Mouse (Mus musculus) G1E (cell line): ENCODE measurements around the gene Efnb1. TPM values are rescaled to one million over a fixed set of nuclear protein-coding genes. Genes with fewer than 3 reads are reported as not detected.

Experiments
- ATAC-seq: 2 replicates; pipeline ENCODE4 v1.8.0; 2016; ENCODE audit warnings: mild to moderate bottlenecking; ENCODE audit not compliant: insufficient number of reproducible peaks, poor library complexity, low FRiP score, severe bottlenecking; ENCODE audit errors: extremely low read depth
- DNase-seq: peaks from one replicate; pipeline ENCODE4 v3.0.0; 2012; ENCODE audit warnings: low spot score
- H3K27me3 ChIP-seq: 2 replicates; pipeline ENCODE4 v1.6.1; 2012; ENCODE audit warnings: mild to moderate bottlenecking, low read length, inconsistent platforms; ENCODE audit not compliant: insufficient read depth
- H3K36me3 ChIP-seq: replicated peaks from 2 replicates; pipeline ENCODE3; 2012; ENCODE audit warnings: mild to moderate bottlenecking, inconsistent platforms
- H3K4me1 ChIP-seq: 2 replicates; pipeline ENCODE4 v1.6.1; 2012; ENCODE audit warnings: low read depth, low read length, inconsistent platforms, mixed read lengths; ENCODE audit not compliant: insufficient read depth
- H3K4me3 ChIP-seq: 2 replicates; pipeline ENCODE4 v1.5.1; 2012; ENCODE audit warnings: low read depth, mild to moderate bottlenecking, inconsistent platforms, low read length, moderate library complexity, mixed read lengths
- H3K9me3 ChIP-seq: replicated peaks from 2 replicates; pipeline ENCODE4 v1.6.1; 2012; ENCODE audit warnings: inconsistent platforms
- CTCF ChIP-seq: IDR thresholded peaks from 2 replicates; pipeline ENCODE4 v1.5.1; 2012; ENCODE audit warnings: low read depth, low read length, inconsistent platforms, mixed read lengths
- GATA1 ChIP-seq: IDR thresholded peaks from 2 replicates; pipeline ENCODE4 v1.6.1; 2012; ENCODE audit warnings: borderline replicate concordance, low read length, inconsistent platforms, mixed read lengths
- GATA2 ChIP-seq: IDR thresholded peaks from 2 replicates; pipeline ENCODE4 v1.6.1; 2012; ENCODE audit warnings: low read depth, low read length, inconsistent platforms, borderline replicate concordance
- POLR2AphosphoS5 ChIP-seq: IDR thresholded peaks from 2 replicates; pipeline ENCODE4 v1.6.1; 2012; ENCODE audit warnings: low read depth, low read length, inconsistent platforms; ENCODE audit not compliant: insufficient replicate concordance
- TAL1 ChIP-seq: conservative IDR thresholded peaks from 2 replicates; pipeline ENCODE4 v1.6.1; 2012; ENCODE audit warnings: low read depth, low read length, inconsistent platforms, mixed read lengths
- polyA plus RNA-seq: library from polyadenylated mRNA; stranded (reverse); fragments of >175 nt; gene quantifications from 2 replicates; pipeline ENCODE4 v1.2.3, GENCODE M21; 2012
- total RNA-seq, 2 experiments: library from RNA; stranded (forward) in 1 of 2; stranded (reverse) in 1 of 2; fragments of 200-1000 nt in 1 of 2; fragments of >200 nt in 1 of 2; fragmentation: Nextera tagmentation in 1 of 2; gene quantifications; 2 replicates each; pipeline ENCODE4 v1.2.3; 2014 to 2017

The Efnb1 gene
- total and polyA plus RNA-seq, 3 experiments: not detected

- no peaks in the 10 kb centered on the region for H3K4me1 ChIP-seq
- TF ChIP-seq GATA2 (no peak), TAL1 (no peak), CTCF (no peak), GATA1 (no peak), POLR2AphosphoS5 (no peak)
- DNase-seq: no peak
- H3K4me3 ChIP-seq: no peak overlapping the region
- 0 out of 2 replicates have a peak, but pooled peaks cover 6% of the 10 kb centered on the region for H3K27me3 ChIP-seq
- no peaks in the 10 kb centered on the region for H3K9me3 ChIP-seq
- H3K36me3 ChIP-seq: no peaks in the 10 kb centered on the region
- no peak for ATAC-seq
These were observed 569 bp downstream of the Efnb1 start for GRCm38 (mm10) chrX:99136431-99136966.

DNA sequence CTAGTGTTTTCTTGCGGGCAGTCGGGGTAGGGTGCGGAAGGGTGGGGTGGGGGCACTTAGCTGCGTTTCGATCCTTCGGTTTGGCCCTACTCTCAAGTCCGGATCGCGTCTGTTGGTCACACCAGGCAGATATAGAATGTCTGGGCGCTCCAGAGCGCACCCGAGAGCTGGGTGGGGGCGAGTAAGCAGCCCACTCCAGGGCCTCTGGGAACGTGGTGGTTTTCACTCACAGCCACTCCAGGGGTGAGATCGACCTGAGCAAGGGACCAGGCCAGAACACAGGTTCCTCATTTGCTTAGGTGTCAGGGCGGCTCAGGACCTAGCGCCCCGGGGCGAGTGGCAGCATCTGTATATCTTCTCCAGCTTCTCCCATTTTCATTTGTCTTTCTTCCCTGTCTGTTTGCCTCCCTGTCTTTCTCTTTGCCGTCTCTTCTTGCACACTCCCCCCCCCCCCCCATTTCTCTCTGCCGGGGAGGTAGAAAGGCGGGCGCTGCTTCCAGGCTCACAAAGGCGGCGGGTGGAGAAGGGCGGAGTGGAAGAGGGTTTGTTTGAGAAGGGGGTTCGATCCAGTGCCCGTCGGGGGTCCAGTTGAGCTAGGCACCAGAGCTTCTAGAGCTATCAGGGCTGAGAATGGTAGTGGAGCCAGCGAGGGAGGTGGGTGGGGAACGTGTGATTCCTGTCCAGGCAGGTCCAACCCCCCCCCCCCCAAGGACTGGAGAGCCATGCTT, 1.4 kb downstream of the Efnb1 start:
- Histone ChIP-seq H3K36me3 (no peaks in the 10 kb centered on the region), H3K4me3 (no peak overlapping the region), H3K27me3 (0 out of 2 replicates have a peak, but pooled peaks cover 5% of the 10 kb centered on the region), H3K4me1 (no peaks in the 10 kb centered on the region), H3K9me3 (no peaks in the 10 kb centered on the region)
- TF ChIP-seq TAL1 (no peak), POLR2AphosphoS5 (no peak), GATA2 (no peak), GATA1 (no peak), CTCF (no peak)
- ATAC-seq: no peak
- DNase-seq: no peak

DNA sequence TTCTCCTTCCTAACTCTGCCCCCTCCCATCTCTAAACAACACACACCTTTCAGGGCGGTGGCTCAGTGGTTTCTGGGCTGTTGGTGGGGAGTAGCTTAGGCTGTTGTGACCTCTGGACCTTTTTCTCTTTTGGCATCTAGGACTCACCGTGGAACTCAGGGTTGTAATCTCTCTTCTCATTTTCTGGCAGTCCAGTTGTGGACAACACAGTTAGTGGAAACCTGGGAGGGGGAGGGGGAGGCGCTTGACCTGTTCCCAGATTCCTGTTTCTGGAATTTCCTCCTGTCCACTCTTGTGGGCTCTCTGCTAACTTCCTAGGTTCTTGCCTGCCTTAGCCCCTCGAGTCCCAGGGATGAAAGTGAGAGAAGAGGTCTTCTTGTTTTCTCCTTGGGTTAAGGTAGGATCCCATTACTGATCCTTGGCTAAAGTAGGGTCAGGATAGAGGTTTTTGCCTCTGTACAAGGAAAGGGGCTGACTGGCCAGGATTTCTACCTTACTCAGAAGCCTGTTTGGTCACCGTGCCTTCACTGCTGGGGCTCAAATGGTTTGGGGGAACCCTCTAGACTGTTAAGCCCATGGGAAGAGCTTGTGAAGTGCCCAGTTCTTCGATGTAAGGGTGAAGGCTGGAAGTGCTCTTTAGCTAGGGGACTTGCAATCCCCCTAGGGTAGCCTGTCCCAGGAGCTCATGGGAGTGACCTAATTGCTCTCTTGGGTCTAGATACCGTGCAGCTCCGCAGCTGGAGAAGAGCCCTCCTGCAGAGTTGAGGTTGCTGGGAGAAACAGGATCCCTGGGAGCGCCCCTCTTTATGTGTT, 2.2 kb downstream of the Efnb1 start:
- H3K36me3 ChIP-seq: no peaks in the 10 kb centered on the region
- TF ChIP-seq POLR2AphosphoS5: no peak
- no peak for TF ChIP-seq GATA2
- TF ChIP-seq CTCF: no peak
- TF ChIP-seq TAL1: no peak
- TF ChIP-seq GATA1: no peak
- H3K4me3 ChIP-seq: no peak overlapping the region
- H3K27me3 ChIP-seq: 0 out of 2 replicates have a peak, but pooled peaks cover 5% of the 10 kb centered on the region
- no peak for DNase-seq
- ATAC-seq: no peak
- H3K9me3 ChIP-seq: no peaks in the 10 kb centered on the region
- H3K4me1 ChIP-seq: no peaks in the 10 kb centered on the region

DNA sequence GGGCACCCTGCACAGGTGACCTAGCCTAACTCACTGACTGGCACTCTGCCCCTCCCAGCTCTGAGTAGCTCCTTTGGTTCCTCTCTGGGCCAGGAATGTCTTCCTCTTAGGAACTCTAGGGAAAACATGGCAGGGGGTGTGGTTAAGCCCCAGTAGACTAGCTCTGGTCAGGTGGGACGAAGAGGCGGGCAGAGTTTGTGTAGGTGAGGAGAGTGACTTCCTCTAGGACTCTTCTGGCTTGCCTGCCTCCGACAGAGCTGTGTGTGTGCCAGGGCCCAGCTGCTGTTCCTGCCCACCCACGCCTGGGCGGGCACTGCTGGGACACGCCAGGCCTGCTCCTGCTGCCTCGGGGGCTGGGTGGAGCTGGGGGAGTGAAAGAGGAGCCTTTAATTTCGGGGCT, 5.1 kb downstream of the Efnb1 start:
- no peak for TF ChIP-seq GATA1
- TF ChIP-seq GATA2: no peak
- TF ChIP-seq CTCF: no peak
- TF ChIP-seq TAL1: no peak
- H3K36me3 ChIP-seq: no peaks in the 10 kb centered on the region
- H3K27me3 ChIP-seq: 0 out of 2 replicates have a peak, but pooled peaks cover 2% of the 10 kb centered on the region
- no peak for DNase-seq
- no peak overlapping the region for H3K4me3 ChIP-seq
- H3K4me1 ChIP-seq: no peaks in the 10 kb centered on the region
- no peaks in the 10 kb centered on the region for H3K9me3 ChIP-seq
- ATAC-seq: no peak

- H3K36me3 ChIP-seq: no peaks in the 10 kb centered on the region
- ATAC-seq: no peak
- no peak for TF ChIP-seq CTCF
- TF ChIP-seq GATA2: no peak
- no peak for TF ChIP-seq TAL1
- no peak for TF ChIP-seq GATA1
- no peak for TF ChIP-seq POLR2AphosphoS5
- H3K9me3 ChIP-seq: no peaks in the 10 kb centered on the region
- no peaks in the 10 kb centered on the region for H3K27me3 ChIP-seq
- no peak for DNase-seq
- H3K4me1 ChIP-seq: no peaks in the 10 kb centered on the region
- H3K4me3 ChIP-seq: no peak overlapping the region
These were observed 6.0 kb downstream of the Efnb1 start for GRCm38 (mm10) chrX:99141900-99142299.

DNA sequence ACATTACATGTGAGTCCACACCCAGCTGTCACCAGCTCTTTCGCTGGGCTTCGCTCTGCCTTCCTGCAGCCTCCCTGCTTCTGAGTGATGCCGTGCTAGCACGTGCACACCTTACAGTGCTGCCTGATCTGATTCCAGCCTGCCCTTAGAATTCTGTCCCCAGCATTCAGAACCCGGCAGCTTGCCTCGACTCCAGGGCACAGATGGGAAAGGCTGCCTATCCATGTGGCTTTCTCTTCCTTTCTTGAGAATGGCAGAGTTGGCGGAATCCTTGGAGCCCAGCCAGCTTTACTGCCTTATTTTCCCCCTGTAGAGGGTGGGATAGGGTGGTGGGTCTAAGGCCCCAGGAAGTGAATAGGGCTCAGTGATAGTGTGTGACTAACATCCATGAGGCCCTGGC, 9.6 kb downstream of the Efnb1 start:
- H3K36me3 ChIP-seq: no peaks in the 10 kb centered on the region
- H3K27me3 ChIP-seq: no peaks in the 10 kb centered on the region
- TF ChIP-seq GATA1: no peak
- TF ChIP-seq TAL1: no peak
- no peak for TF ChIP-seq CTCF
- no peak for TF ChIP-seq GATA2
- no peak for TF ChIP-seq POLR2AphosphoS5
- H3K4me1 ChIP-seq: no peaks in the 10 kb centered on the region
- DNase-seq (no peak), ATAC-seq (no peak)
- no peak overlapping the region for H3K4me3 ChIP-seq
- no peaks in the 10 kb centered on the region for H3K9me3 ChIP-seq
